Mouse (Mus musculus): ENCODE data around the gene Lap3. TPM values are rescaled to one million over a fixed set of nuclear protein-coding genes. Genes with fewer than 3 reads are reported as not detected.

The Lap3 gene
- polyA plus RNA-seq, 1 experiment = 73.4 TPM

DNA sequence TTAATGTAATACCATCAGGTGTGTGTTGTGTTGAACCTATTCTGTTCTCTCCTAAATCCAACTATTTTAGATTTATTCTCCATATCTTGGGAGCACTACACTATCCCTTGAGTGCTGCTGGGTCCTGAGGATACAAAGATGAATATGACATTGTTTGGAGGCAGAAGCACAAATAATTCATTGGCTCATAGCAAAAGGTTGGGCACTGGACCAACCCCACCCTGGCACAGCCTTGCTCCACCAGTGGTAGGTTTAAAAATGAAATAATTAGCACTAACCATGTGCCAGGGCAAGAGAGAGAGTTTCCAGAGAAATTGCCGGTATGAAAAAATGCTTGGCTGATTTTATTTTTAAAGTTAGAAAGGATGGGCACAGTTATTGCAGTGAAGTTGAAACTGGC, 19.7 kb upstream of the Lap3 start:
- Histone ChIP-seq H3K27ac (ENCODE audit: insufficient read depth, low read length) (no peak overlapping the region), H3K4me3 (ENCODE audit: insufficient read depth, low read length) (no peak overlapping the region), H3K4me1 (ENCODE audit: control insufficient read depth, insufficient read depth, low read length) (peaks cover 12% of the 10 kb centered on the region)
- TF ChIP-seq POLR2A (IDR thresholded peaks at IDR 0.05; ENCODE audit: low read depth, low read length) (no peak), CTCF (IDR thresholded peaks at IDR 0.05; ENCODE audit: borderline replicate concordance, insufficient read depth, low read length) (no peak)

DNA sequence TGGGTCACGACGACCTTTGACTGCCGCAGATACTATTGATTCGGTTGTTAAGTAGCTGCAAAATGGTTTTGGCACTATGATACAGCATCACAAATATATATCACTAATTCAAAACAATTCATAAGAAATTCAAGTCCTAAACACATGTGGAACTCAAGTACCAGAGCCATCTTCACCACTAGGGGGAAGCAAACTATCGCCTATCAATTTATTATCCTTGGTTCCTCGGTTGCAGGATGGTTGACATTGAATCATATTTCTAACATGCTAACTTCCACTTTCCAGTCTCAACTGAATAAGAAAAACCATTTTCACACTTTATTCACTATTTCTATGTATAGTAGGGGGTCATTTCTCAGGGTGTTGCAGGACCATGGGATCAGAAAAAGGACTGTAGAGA, 19.0 kb upstream of the Lap3 start:
- Histone ChIP-seq H3K4me3 (ENCODE audit: insufficient read depth, low read length) (no peak overlapping the region), H3K4me1 (ENCODE audit: control insufficient read depth, insufficient read depth, low read length) (peaks cover 12% of the 10 kb centered on the region), H3K27ac (ENCODE audit: insufficient read depth, low read length) (no peak overlapping the region)
- TF ChIP-seq CTCF (IDR thresholded peaks at IDR 0.05; ENCODE audit: borderline replicate concordance, insufficient read depth, low read length) (no peak), POLR2A (IDR thresholded peaks at IDR 0.05; ENCODE audit: low read depth, low read length) (no peak)

DNA sequence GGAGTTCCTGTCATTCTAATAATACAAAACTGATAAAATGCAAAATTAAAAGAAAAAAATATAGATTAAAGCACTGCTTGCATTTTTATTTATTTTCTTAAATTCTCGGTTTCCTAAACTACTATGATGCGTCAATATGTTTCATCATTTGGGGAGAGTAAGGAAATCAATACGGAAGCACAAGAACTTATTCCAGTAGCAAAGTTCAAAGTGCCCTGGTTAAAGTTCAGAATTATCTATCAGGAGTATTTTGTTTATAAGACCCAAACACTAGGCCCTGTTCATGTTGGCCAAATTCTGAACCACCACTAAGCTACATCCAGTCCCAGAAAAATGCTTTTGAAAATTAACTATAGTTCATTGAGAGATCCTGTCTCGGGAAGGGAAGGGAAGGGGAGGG, 18.4 kb upstream of the Lap3 start:
- Histone ChIP-seq H3K27ac (ENCODE audit: insufficient read depth, low read length) (no peak overlapping the region), H3K4me1 (ENCODE audit: control insufficient read depth, insufficient read depth, low read length) (peaks cover 12% of the 10 kb centered on the region), H3K4me3 (ENCODE audit: insufficient read depth, low read length) (no peak overlapping the region)
- TF ChIP-seq CTCF (IDR thresholded peaks at IDR 0.05; ENCODE audit: borderline replicate concordance, insufficient read depth, low read length) = no peak
- no peak for TF ChIP-seq POLR2A (IDR thresholded peaks at IDR 0.05; ENCODE audit: low read depth, low read length)

GRCm38 (mm10) chr5:45475771-45476170, 17.4 kb upstream of the Lap3 start:
- Histone ChIP-seq H3K27ac (ENCODE audit: insufficient read depth, low read length) (no peak overlapping the region), H3K4me1 (ENCODE audit: control insufficient read depth, insufficient read depth, low read length) (peaks cover 12% of the 10 kb centered on the region), H3K4me3 (ENCODE audit: insufficient read depth, low read length) (no peak overlapping the region)
- TF ChIP-seq CTCF (IDR thresholded peaks at IDR 0.05; ENCODE audit: borderline replicate concordance, insufficient read depth, low read length) (no peak), POLR2A (IDR thresholded peaks at IDR 0.05; ENCODE audit: low read depth, low read length) (no peak)

DNA sequence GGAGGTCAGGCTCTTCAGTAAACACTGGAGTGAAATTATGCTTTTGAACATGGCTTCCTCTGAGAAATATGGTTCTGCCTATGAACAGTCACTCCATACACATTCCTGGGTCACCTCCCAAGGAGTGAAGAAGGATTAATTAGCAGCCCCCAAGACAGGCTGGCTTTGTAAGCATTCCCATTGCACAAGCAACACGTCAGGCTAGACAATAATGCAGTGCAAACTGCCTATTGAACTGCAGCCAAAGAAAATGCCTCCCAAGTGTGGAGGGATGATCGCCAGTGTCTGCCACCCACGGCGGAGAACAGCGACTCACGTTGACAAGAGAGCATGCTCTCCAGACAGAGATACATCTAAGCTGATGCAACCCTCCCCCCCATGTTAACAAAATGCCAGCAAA, 16.9 kb upstream of the Lap3 start:
- TF ChIP-seq POLR2A (IDR thresholded peaks at IDR 0.05; ENCODE audit: low read depth, low read length) = no peak
- TF ChIP-seq CTCF (IDR thresholded peaks at IDR 0.05; ENCODE audit: borderline replicate concordance, insufficient read depth, low read length) = no peak

DNA sequence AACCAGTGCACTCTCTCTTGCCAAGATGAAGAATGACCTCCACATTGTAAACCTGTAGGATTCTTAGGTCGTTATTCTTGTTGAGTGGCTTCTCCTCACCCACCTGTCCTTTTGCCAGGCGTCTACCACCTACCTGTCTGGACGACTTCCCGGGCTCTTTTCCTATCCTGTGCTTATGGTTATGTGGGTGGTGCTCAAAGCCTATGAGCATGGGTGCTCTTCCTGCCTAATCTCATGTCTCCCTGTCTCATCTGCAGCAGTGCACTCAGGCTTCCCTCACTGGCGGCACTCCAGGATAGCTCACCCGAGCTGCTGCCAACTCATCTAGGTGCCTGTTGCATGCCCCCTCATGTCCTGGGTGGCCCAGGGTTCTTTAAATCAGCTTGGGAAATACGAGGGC, 15.6 kb upstream of the Lap3 start:
- Histone ChIP-seq H3K4me1 (ENCODE audit: control insufficient read depth, insufficient read depth, low read length) (peaks cover 12% of the 10 kb centered on the region), H3K27ac (ENCODE audit: insufficient read depth, low read length) (no peak overlapping the region), H3K4me3 (ENCODE audit: insufficient read depth, low read length) (no peak overlapping the region)
- TF ChIP-seq CTCF (IDR thresholded peaks at IDR 0.05; ENCODE audit: borderline replicate concordance, insufficient read depth, low read length) (no peak), POLR2A (IDR thresholded peaks at IDR 0.05; ENCODE audit: low read depth, low read length) (no peak)

More for the DNA sequence above, 16.9 kb upstream of the Lap3 start:
- H3K4me3 ChIP-seq (ENCODE audit: insufficient read depth, low read length) = no peak overlapping the region
- H3K4me1 ChIP-seq (ENCODE audit: control insufficient read depth, insufficient read depth, low read length) = peaks cover 12% of the 10 kb centered on the region
- H3K27ac ChIP-seq (ENCODE audit: insufficient read depth, low read length) = no peak overlapping the region

DNA sequence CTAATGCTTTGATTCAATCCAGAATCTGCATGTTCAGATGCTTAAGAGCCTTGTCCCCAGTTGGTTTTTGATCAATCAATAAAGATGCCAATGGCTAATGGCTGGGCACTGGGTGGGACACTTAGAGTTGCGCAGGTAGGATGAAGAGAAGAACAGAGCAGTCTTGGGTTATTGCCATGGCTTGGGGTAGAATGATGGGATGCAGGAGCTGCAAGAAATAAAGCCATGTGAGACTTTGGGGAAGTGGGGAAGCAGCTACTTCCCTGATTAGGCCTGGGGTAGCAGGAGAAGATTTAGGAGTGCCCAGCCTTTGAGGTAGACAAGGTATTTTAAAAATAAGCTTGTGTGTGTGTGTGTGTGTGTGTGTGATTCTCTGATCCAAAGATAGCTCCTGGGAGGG, 13.1 kb upstream of the Lap3 start:
- Histone ChIP-seq H3K4me1 (ENCODE audit: control insufficient read depth, insufficient read depth, low read length) (peaks cover 5% of the 10 kb centered on the region; the same call in 1 of the 2 replicates), H3K4me3 (ENCODE audit: insufficient read depth, low read length) (no peak overlapping the region), H3K27ac (ENCODE audit: insufficient read depth, low read length) (no peak overlapping the region)
- no peak for TF ChIP-seq CTCF (IDR thresholded peaks at IDR 0.05; ENCODE audit: borderline replicate concordance, insufficient read depth, low read length)
- TF ChIP-seq POLR2A (IDR thresholded peaks at IDR 0.05; ENCODE audit: low read depth, low read length) = no peak

DNA sequence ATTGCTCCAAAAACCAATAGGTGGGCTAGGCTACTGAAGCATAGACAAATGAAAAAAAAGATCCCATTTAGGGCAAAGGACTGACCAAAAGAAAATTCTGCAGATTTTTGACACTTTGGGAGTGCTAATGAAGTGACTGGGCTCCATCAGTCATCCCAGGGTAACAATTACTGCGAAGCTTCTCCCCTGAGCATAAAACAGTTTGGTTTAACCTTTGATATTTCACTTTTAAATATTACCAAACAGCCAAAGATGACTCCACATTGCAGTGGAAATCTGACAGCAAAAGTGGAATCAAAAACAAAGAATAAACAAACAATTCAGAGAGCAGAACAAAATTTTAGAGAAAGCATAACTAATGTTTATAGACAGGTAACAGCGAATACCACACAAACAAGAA, 12.0 kb upstream of the Lap3 start:
- TF ChIP-seq POLR2A (IDR thresholded peaks at IDR 0.05; ENCODE audit: low read depth, low read length) = no peak
- no peak for TF ChIP-seq CTCF (IDR thresholded peaks at IDR 0.05; ENCODE audit: borderline replicate concordance, insufficient read depth, low read length)
- no peak overlapping the region for H3K4me3 ChIP-seq (ENCODE audit: insufficient read depth, low read length)
- no peaks in the 10 kb centered on the region for H3K4me1 ChIP-seq (ENCODE audit: control insufficient read depth, insufficient read depth, low read length)
- H3K27ac ChIP-seq (ENCODE audit: insufficient read depth, low read length) = no peak overlapping the region

DNA sequence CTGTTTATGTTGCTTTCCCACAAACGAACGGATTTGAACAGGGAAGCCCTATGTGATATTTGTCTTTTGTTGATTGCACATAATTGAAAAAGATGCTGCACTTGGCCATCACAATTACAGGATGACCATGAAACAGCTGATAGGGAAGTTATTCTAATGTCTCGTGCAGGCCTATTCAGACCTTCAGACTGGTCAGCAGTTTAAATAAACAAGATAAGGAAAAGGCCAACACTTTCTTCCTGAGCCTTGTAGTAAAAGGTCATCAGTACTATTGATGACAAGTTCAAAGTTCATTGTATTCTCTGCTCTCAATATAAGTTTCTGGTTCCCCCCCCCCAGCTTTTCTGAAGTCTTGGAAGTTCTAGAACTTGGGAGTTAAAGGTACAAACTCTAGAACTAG, 10.6 kb upstream of the Lap3 start:
- Histone ChIP-seq H3K27ac (ENCODE audit: insufficient read depth, low read length) (no peak overlapping the region), H3K4me1 (ENCODE audit: control insufficient read depth, insufficient read depth, low read length) (no peaks in the 10 kb centered on the region), H3K4me3 (ENCODE audit: insufficient read depth, low read length) (no peak overlapping the region)
- TF ChIP-seq CTCF (IDR thresholded peaks at IDR 0.05; ENCODE audit: borderline replicate concordance, insufficient read depth, low read length) (no peak), POLR2A (IDR thresholded peaks at IDR 0.05; ENCODE audit: low read depth, low read length) (no peak)

DNA sequence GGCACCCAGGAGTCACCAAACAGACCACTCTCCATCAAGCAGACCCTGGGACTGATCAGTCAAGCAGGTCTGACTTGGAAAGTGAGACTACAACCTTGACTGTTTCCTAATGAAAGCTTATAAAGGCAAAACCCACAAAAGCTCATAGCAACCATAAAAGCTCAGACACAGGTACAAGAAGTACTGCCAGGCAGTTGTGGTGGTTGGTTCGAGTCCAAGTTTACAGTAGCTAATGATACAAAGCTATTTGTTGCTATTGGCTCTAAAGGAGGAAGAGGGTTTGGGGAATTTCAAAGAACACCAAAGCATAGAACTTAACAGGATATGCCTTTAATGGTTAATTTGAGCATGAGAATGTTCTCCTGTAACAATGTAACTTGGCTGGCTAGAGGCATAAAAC, 9.5 kb upstream of the Lap3 start:
- TF ChIP-seq CTCF (IDR thresholded peaks at IDR 0.05; ENCODE audit: borderline replicate concordance, insufficient read depth, low read length) = no peak
- TF ChIP-seq POLR2A (IDR thresholded peaks at IDR 0.05; ENCODE audit: low read depth, low read length) = no peak
- H3K4me1 ChIP-seq (ENCODE audit: control insufficient read depth, insufficient read depth, low read length) = no peaks in the 10 kb centered on the region
- no peak overlapping the region for H3K27ac ChIP-seq (ENCODE audit: insufficient read depth, low read length)
- no peak overlapping the region for H3K4me3 ChIP-seq (ENCODE audit: insufficient read depth, low read length)

GRCm38 (mm10) chr5:45491776-45492175, 1.4 kb upstream of the Lap3 start:
- Histone ChIP-seq H3K27ac (ENCODE audit: insufficient read depth, low read length) (no peak overlapping the region), H3K4me1 (ENCODE audit: control insufficient read depth, insufficient read depth, low read length) (peaks cover 2% of the 10 kb centered on the region), H3K4me3 (ENCODE audit: insufficient read depth, low read length) (no peak overlapping the region)
- TF ChIP-seq CTCF (IDR thresholded peaks at IDR 0.05; ENCODE audit: borderline replicate concordance, insufficient read depth, low read length) (no peak), POLR2A (IDR thresholded peaks at IDR 0.05; ENCODE audit: low read depth, low read length) (no peak)
